Mouse (Mus musculus) stomach, postnatal 0 days (tissue): ENCODE results near the gene Steap2.

Experiments used
- CTCF ChIP-seq: IDR thresholded peaks from 2 replicates; pipeline ENCODE4 v1.5.1; 2016; ENCODE audit warnings: antibody characterized with exemption, low read depth, mild to moderate bottlenecking, moderate library complexity
- EP300 ChIP-seq: optimal IDR thresholded peaks from 2 replicates; pipeline ENCODE3; 2016; ENCODE audit warnings: antibody characterized with exemption

GRCm38 (mm10) chr5:5729904-5730303 is 35.5 kb upstream of the Steap2 start:
- TF ChIP-seq CTCF = no peak
- no peak for TF ChIP-seq EP300
